Mouse (Mus musculus) gastrocnemius, postnatal 4 days (tissue): Measurements from ENCODE around the gene Usp7. TPM values are rescaled to one million over a fixed set of nuclear protein-coding genes. Genes with fewer than 3 reads are reported as not detected.
"Not testable (repeated sequence)": the region's sequence is repeated elsewhere in the genome, so short reads cannot be mapped to it uniquely, and the experiment has no call there.

ENCODE experiments used
- DNase-seq, 2 experiments: peaks; one replicate each; pipeline ENCODE4 v3.0.0; 2021 to 2022; ENCODE audit warnings: low spot score in 2 of 2, mixed read lengths in 2 of 2
- total RNA-seq, 2 experiments: library from RNA; stranded (reverse); gene quantifications; 2 replicates each; pipeline ENCODE4 v1.2.3; 2021

The Usp7 gene
- total RNA-seq, 2 experiments from 2014 or later, result 76.9 to 89.0 TPM

GRCm38 (mm10) chr16:8752334-8752733 lies 39.8 kb downstream of the Usp7 start:
- no peak for DNase-seq

- no peak for DNase-seq
Measured at GRCm38 (mm10) chr16:8751555-8752235, 40.4 kb downstream of the Usp7 start.

- no peak for DNase-seq
Measured at GRCm38 (mm10) chr16:8748904-8749303, 43.2 kb downstream of the Usp7 start.

GRCm38 (mm10) chr16:8748175-8748846 lies 43.8 kb downstream of the Usp7 start:
- no peak for DNase-seq

- DNase-seq, result no peak
Measured at GRCm38 (mm10) chr16:8747772-8748171, 44.3 kb downstream of the Usp7 start.

- no peak for DNase-seq
Measured at GRCm38 (mm10) chr16:8746509-8746908, 45.6 kb downstream of the Usp7 start.

- DNase-seq, result no peak
Measured at GRCm38 (mm10) chr16:8745751-8746150, 46.4 kb downstream of the Usp7 start.

- no peak for DNase-seq
Measured at GRCm38 (mm10) chr16:8743989-8744388, 48.1 kb downstream of the Usp7 start.

- no peak for DNase-seq
Measured at GRCm38 (mm10) chr16:8741697-8742096, 50.4 kb downstream of the Usp7 start.

GRCm38 (mm10) chr16:8741110-8741509 lies 51.0 kb downstream of the Usp7 start:
- DNase-seq, result no peak

GRCm38 (mm10) chr16:8738542-8739514 lies 53.3 kb downstream of the Usp7 start:
- peak; percentile 90 to 93 for DNase-seq

GRCm38 (mm10) chr16:8737666-8738541 lies 54.2 kb downstream of the Usp7 start:
- DNase-seq, result peak; percentile 39 to 46

GRCm38 (mm10) chr16:8737341-8737665 lies 54.8 kb downstream of the Usp7 start:
- DNase-seq, result no peak

GRCm38 (mm10) chr16:8736757-8737156 lies 55.4 kb downstream of the Usp7 start:
- DNase-seq, result no peak

- no peak for DNase-seq
Measured at GRCm38 (mm10) chr16:8736032-8736431, 56.1 kb downstream of the Usp7 start.

- DNase-seq, result no peak
Measured at GRCm38 (mm10) chr16:8734693-8735092, 57.4 kb downstream of the Usp7 start.

GRCm38 (mm10) chr16:8733624-8734023 lies 58.5 kb downstream of the Usp7 start:
- no peak for DNase-seq

- not testable (repeated sequence) for DNase-seq
Measured at GRCm38 (mm10) chr16:8732450-8732849, 59.7 kb downstream of the Usp7 start.

- DNase-seq, result no peak
Measured at GRCm38 (mm10) chr16:8731630-8732029, 60.5 kb downstream of the Usp7 start.

- DNase-seq, result no peak
Measured at GRCm38 (mm10) chr16:8728111-8728748, 63.9 kb downstream of the Usp7 start.
